Mouse (Mus musculus): ENCODE results near the gene Zbtb38. TPM values are rescaled to one million over a fixed set of nuclear protein-coding genes. Genes with fewer than 3 reads are reported as not detected.

Zbtb38 gene
- total RNA-seq (2021) = 10 to 100 TPM; 34.6 to 35.2 TPM

GRCm38 (mm10) chr9:96752603-96753114 lies at the start of gene Zbtb38:
Zbtb38 (minus strand) TSS chr9:96752831.
- DNase-seq = peak; percentile 91

GRCm38 (mm10) chr9:96800131-96800825 lies 47.6 kb upstream of the Zbtb38 start:
- no peak for DNase-seq

- no peak for DNase-seq
Observed at GRCm38 (mm10) chr9:96797311-96797710, 44.7 kb upstream of the Zbtb38 start.

GRCm38 (mm10) chr9:96795399-96795928 lies 42.8 kb upstream of the Zbtb38 start:
- peak; percentile 50 for DNase-seq

GRCm38 (mm10) chr9:96794601-96795000 lies 42.0 kb upstream of the Zbtb38 start:
- no peak for DNase-seq

GRCm38 (mm10) chr9:96792543-96792942 lies 39.9 kb upstream of the Zbtb38 start:
- no peak for DNase-seq

GRCm38 (mm10) chr9:96790389-96791007 lies 37.9 kb upstream of the Zbtb38 start:
- no peak for DNase-seq

GRCm38 (mm10) chr9:96789906-96790305 lies 37.3 kb upstream of the Zbtb38 start:
- DNase-seq = no peak

- no peak for DNase-seq
Observed at GRCm38 (mm10) chr9:96787797-96788196, 35.2 kb upstream of the Zbtb38 start.

- no peak for DNase-seq
Observed at GRCm38 (mm10) chr9:96785871-96786342, 33.3 kb upstream of the Zbtb38 start.

GRCm38 (mm10) chr9:96785187-96785586 lies 32.6 kb upstream of the Zbtb38 start:
- no peak for DNase-seq

GRCm38 (mm10) chr9:96783667-96784066 lies 31.0 kb upstream of the Zbtb38 start:
- no peak for DNase-seq

GRCm38 (mm10) chr9:96783258-96783657 lies 30.6 kb upstream of the Zbtb38 start:
- DNase-seq = peak; percentile 24

GRCm38 (mm10) chr9:96782062-96782461 lies 29.4 kb upstream of the Zbtb38 start:
- no peak for DNase-seq

- DNase-seq = no peak
Observed at GRCm38 (mm10) chr9:96773146-96773545, 20.5 kb upstream of the Zbtb38 start.

- no peak for DNase-seq
Observed at GRCm38 (mm10) chr9:96770443-96770842, 17.8 kb upstream of the Zbtb38 start.

GRCm38 (mm10) chr9:96769651-96770050 lies 17.0 kb upstream of the Zbtb38 start:
- no peak for DNase-seq

GRCm38 (mm10) chr9:96767874-96768273 lies 15.2 kb upstream of the Zbtb38 start:
- no peak for DNase-seq

GRCm38 (mm10) chr9:96766078-96766477 lies 13.4 kb upstream of the Zbtb38 start:
- DNase-seq = no peak

- no peak for DNase-seq
Observed at GRCm38 (mm10) chr9:96765410-96765809, 12.8 kb upstream of the Zbtb38 start.

- no peak for DNase-seq
Observed at GRCm38 (mm10) chr9:96763847-96764631, 11.4 kb upstream of the Zbtb38 start.

GRCm38 (mm10) chr9:96763025-96763424 lies 10.4 kb upstream of the Zbtb38 start:
- no peak for DNase-seq

All from heart, postnatal 4 days (tissue).